Mouse (Mus musculus) bone marrow, adult 2 months (tissue): ENCODE measurements at regions not wholly inside any gene's neighbourhood (a gene's known extent, or its start where the extent isn't known, plus 50 kb on each side); places are given as distances from the start of the nearest gene placed in this dataset.

ENCODE experiments used
- CTCF ChIP-seq: fragments of 200-500 bp; IDR thresholded peaks from 2 replicates; pipeline ENCODE4 v1.5.1; 2011; ENCODE audit warnings: low read length, control low read depth; ENCODE audit not compliant: control insufficient read depth, insufficient read depth
- POLR2A ChIP-seq: fragments of 200-500 bp; IDR thresholded peaks from 2 replicates; pipeline ENCODE4 v1.6.1; 2011; ENCODE audit warnings: low read depth, mild to moderate bottlenecking, control low read depth, low read length, borderline replicate concordance; ENCODE audit not compliant: control insufficient read depth

DNA sequence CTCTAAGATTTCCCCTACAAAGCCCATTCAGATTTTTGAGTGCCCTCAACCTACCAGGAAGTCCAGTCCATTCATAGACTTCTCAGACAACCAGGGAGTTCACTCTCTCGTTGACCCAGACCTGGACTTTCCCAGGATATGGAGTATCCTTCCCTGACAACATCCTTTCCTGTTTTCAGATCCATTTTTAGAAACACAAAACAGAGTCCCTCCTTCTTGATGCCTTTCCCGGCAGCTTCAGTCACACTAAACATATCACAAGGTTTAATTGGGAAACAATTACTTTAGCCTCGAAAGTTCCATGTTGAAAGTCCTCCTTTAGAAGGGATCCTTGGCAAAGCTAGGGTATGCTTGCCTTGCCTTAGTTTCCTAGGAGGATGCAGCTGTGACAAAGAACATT lies 51.8 kb upstream of the Vash1 start:
- no peak for TF ChIP-seq CTCF
- no peak for TF ChIP-seq POLR2A
